Mouse (Mus musculus) E14TG2a.4 (cell line): ENCODE results near the gene Tbc1d8b.

Experiments
- CTCF ChIP-seq: conservative IDR thresholded peaks from 2 replicates; pipeline ENCODE4 v1.5.1; 2014; ENCODE audit warnings: low read length
- NANOG ChIP-seq: IDR thresholded peaks from 2 replicates; pipeline ENCODE4 v1.6.1; 2014; ENCODE audit warnings: borderline replicate concordance, low read length, mixed read lengths

- no peak for TF ChIP-seq CTCF
- no peak for TF ChIP-seq NANOG
Observed at GRCm38 (mm10) chrX:139665829-139666228, 19.0 kb upstream of the Tbc1d8b start.
